Mouse (Mus musculus): Measurements from ENCODE around the gene 1600012H06Rik.

- TF ChIP-seq POLR2A (IDR thresholded peaks at IDR 0.05; ENCODE audit: low read depth, low read length) (no peak), CTCF (IDR thresholded peaks at IDR 0.05; ENCODE audit: extremely low read depth, insufficient read length, insufficient replicate concordance, low read depth, low read length) (no peak)
These were observed 14.4 kb upstream of the 1600012H06Rik start for GRCm38 (mm10) chr17:14928631-14929030.

Measured in small intestine, adult 2 months (tissue).